Mouse (Mus musculus) olfactory bulb, adult 2 months (tissue): ENCODE data around the gene Zfhx3. TPM values are rescaled to one million over a fixed set of nuclear protein-coding genes. Genes with fewer than 3 reads are reported as not detected.

Experiments
- H3K27ac ChIP-seq: fragments of 200-500 bp; 2 replicates; pipeline ENCODE4 v1.5.1; 2012; ENCODE audit warnings: low read depth, low read length; ENCODE audit not compliant: insufficient read depth
- H3K4me1 ChIP-seq: fragments of 200-500 bp; 2 replicates; pipeline ENCODE4 v1.6.1; 2012; ENCODE audit warnings: low read length; ENCODE audit not compliant: control insufficient read depth, insufficient read depth
- H3K4me3 ChIP-seq: fragments of 200-500 bp; 2 replicates; pipeline ENCODE4 v1.5.1; 2012; ENCODE audit warnings: mild to moderate bottlenecking, low read depth, low read length, moderate library complexity; ENCODE audit not compliant: insufficient read depth
- CTCF ChIP-seq: fragments of 200-500 bp; IDR thresholded peaks from 2 replicates; pipeline ENCODE4 v1.5.1; 2012; ENCODE audit warnings: low read depth, mild to moderate bottlenecking, low read length, moderate library complexity; ENCODE audit not compliant: insufficient read depth
- POLR2A ChIP-seq: fragments of 200-500 bp; IDR thresholded peaks from 2 replicates; pipeline ENCODE4 v1.6.1; 2012; ENCODE audit warnings: mild to moderate bottlenecking, low read depth, low read length, moderate library complexity; ENCODE audit not compliant: insufficient read depth
- WGBS: fragments of 180-500 bp; shearing (Covaris S2); methylation state at CpG from one replicate; pipeline ENCODE4 v1.1.7; 2018; 5-methylcytosine and 5-hydroxymethylcytosine counted together
- polyA plus RNA-seq: library from polyadenylated mRNA; stranded (reverse); fragments of >200 nt; gene quantifications from 2 replicates; pipeline ENCODE4 v1.2.4, GENCODE M21; 2012; ENCODE audit warnings: low replicate concordance; ENCODE audit not compliant: missing spikeins, insufficient read depth, insufficient read length

Zfhx3 gene
- polyA plus RNA-seq, 1 experiment: not detected

DNA sequence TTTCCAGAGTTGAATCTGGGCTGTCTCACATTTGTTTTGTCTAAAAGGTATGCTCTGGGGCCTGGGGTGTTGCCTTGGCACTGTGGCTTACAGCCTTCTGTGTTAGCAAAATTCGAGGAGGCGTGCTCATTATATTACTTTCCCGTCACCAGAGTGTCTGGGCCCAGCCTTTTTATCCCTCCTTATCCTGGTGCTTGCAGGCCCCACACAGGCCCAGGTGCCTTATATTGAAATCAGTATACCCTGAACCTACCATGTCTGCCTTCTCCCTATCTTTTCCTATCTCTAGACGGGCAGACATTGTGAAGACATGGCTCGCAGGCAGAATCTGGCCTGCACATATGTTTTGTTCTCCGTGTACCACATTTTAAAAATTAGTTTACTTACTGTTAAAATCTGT is 797.1 kb downstream of the Zfhx3 start:
- no peak for TF ChIP-seq CTCF
- no peak for TF ChIP-seq POLR2A
- WGBS: 94% methylated on average over 6 of the region's 6 CpGs
- Histone ChIP-seq H3K27ac (no peak overlapping the region), H3K4me1 (peaks cover 4% of the 10 kb centered on the region; the same call in 1 of the 2 replicates), H3K4me3 (no peak overlapping the region)

DNA sequence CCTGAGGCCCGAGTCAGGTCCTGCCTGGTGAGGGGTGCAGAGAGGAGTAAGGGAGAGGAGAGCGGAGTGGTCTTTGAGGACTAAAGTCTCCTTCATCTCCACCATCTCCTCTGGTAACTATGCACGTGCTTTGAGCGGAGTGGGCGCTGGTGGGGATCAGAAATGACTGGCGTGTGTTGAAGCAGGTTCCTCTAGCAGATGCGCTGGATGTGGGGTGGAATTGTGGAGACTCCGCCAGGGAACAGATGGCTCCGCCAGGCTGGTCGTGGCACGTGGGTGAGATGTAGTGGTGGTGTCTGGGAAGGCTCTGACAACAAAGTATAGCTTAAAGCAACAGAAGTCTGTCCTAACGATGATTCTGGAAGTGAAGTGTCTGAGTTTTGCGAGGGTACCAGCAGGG is 798.0 kb downstream of the Zfhx3 start:
- TF ChIP-seq POLR2A (no peak), CTCF (no peak)
- WGBS: 87% methylated on average over 13 of the region's 13 CpGs
- no peak overlapping the region for H3K27ac ChIP-seq
- no peak overlapping the region for H3K4me3 ChIP-seq
- H3K4me1 ChIP-seq: peaks cover 4% of the 10 kb centered on the region; the same call in 1 of the 2 replicates

DNA sequence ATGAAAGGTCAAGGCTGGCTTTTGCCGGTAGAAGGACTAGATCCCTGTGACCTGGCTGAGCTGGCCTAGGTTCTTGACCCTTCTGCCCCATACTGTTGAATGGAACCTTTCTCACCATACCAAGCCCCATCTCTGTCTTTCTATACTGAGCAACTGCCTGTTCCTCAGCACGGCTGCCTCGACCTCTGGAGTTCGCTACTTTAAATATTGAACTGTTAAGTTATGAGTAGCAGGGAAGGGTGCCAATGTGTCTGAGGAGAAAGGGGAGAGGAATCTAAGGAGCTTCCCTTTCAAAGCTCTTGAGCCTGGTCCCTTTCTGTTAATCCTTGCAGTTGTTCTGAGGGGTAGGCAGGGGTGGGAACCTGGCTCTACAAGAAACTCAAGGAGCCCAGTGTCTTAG is 799.2 kb downstream of the Zfhx3 start:
- Histone ChIP-seq H3K4me1 (peaks cover 4% of the 10 kb centered on the region; the same call in 1 of the 2 replicates), H3K27ac (no peak overlapping the region), H3K4me3 (no peak overlapping the region)
- no peak for TF ChIP-seq POLR2A
- TF ChIP-seq CTCF: no peak
- 90% methylated on average over 4 of the region's 4 CpGs for WGBS

DNA sequence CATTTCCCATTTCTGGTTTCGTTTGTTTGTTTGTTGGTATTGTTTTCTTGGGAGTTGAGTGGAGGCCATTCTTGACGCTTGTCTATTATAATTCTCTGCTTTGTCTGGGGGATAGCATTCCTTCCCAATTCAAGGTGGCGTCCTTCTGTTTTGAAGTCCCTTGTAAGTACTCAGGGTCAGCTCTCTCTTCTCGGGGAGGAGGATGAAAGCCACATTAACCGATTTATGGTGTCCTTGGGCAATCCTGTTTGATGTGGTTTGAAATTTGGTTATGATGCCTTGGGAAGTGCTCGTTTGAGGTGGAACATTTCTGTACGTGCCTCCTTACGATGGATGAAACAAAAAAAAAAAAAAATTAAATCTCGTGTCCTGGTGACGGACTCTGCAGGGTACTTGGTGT is 800.0 kb downstream of the Zfhx3 start:
- 94% methylated on average over 10 of the region's 10 CpGs for WGBS
- no peak overlapping the region for H3K27ac ChIP-seq
- no peak overlapping the region for H3K4me3 ChIP-seq
- TF ChIP-seq CTCF (no peak), POLR2A (no peak)
- H3K4me1 ChIP-seq: peaks cover 4% of the 10 kb centered on the region; the same call in 1 of the 2 replicates

DNA sequence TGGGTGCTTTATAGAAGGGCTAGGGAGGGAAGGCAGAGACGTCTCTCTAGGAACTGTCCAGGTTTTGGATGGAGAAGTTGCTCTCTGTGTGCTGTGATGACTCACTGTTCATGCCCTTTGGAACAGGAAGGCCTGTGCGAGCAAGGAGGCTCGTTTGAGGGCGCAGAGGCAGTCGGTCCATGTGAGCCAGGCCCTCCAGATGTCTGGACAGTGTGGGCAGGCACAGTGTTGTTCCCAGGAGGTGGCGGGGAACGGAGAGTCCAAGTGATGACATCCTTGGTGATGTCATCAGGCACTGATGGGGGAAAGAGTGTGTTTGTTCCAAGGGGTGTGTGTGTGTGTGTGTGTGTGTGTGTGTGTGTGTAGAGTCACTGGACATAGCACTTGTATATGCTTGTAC is 800.8 kb downstream of the Zfhx3 start:
- 72% methylated on average over 7 of the region's 7 CpGs for WGBS
- TF ChIP-seq POLR2A (no peak), CTCF (no peak)
- H3K27ac ChIP-seq: no peak overlapping the region
- peaks cover 4% of the 10 kb centered on the region; the same call in 1 of the 2 replicates for H3K4me1 ChIP-seq
- H3K4me3 ChIP-seq: no peak overlapping the region

DNA sequence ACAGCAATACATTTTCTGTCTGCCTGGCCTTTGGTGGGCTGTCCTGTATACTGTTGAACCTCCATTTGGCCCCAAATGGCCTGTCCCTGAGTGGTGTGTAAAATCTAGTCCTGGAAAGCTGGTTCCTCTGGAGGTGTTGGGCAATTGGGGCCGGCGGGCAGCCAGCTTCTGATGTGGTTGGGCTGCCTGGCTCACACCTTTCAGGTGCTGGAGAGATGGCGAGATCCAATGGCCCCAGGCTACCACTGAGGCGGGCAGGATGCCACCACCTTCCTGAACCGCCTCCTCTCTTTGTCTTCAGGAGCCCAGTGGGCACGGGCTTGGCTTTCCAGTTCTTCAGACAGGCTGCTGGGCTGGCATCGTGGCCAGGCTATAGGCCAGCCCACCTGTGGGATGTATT is 803.1 kb downstream of the Zfhx3 start:
- 91% methylated on average over 7 of the region's 7 CpGs for WGBS
- TF ChIP-seq CTCF: no peak
- no peak for TF ChIP-seq POLR2A
- Histone ChIP-seq H3K4me3 (no peak overlapping the region), H3K27ac (no peak overlapping the region), H3K4me1 (peaks cover 4% of the 10 kb centered on the region; the same call in 1 of the 2 replicates)

DNA sequence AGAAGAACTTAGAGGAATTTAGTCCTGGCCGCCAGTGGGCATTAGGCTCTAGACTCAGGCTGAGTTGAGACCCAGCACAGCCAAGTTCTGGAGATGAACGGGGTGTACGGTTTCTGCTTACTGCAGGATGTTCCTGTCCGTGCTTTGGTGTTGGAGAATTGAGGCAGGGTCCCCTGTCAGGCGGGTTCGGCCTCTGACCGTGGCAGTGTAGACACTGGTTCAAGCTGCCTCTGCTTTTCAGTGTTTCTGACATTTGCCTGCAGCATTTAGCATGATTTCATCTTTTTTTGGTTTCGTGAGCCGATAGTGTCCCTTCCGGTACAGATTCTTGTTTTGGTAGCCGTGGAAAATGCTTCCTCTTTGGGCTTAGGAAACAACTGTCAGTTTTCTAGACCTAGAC is 805.7 kb downstream of the Zfhx3 start:
- no peak overlapping the region for H3K4me3 ChIP-seq
- 81% methylated on average over 11 of the region's 11 CpGs for WGBS
- no peak for TF ChIP-seq CTCF
- no peak for TF ChIP-seq POLR2A

DNA sequence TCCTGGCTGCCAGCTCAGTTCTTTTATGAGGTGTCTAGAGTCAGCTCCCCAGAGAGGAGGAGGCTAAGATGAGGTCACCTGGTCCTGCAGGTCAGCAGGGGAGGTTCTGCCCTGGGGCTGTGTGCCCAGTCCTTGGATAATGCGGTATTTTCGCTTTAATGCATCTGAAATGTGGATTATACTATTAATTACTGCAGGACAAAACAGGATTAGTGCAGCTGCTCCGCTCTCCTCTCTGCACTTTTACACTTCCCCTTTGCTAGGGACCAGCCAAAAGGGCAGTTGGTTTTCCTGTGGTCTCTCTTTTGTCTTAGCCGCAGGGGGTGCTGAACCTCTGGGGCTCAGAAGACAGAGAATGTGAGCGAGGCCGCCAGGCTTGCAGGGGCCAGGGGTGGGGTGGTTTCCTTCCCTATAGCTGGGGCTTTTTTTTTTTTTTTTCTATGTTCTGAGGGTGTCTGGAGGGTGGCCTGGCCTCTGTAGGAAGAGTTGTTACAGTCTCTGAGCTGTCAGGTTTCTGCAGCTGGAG is 806.5 kb downstream of the Zfhx3 start:
- 61% methylated on average over 6 of the region's 6 CpGs for WGBS
- Histone ChIP-seq H3K27ac (no peak overlapping the region), H3K4me1 (no peaks in the 10 kb centered on the region)

More for the DNA sequence above, 805.7 kb downstream of the Zfhx3 start:
- Histone ChIP-seq H3K4me1 (peaks cover 2% of the 10 kb centered on the region; the same call in 1 of the 2 replicates), H3K27ac (no peak overlapping the region)

DNA sequence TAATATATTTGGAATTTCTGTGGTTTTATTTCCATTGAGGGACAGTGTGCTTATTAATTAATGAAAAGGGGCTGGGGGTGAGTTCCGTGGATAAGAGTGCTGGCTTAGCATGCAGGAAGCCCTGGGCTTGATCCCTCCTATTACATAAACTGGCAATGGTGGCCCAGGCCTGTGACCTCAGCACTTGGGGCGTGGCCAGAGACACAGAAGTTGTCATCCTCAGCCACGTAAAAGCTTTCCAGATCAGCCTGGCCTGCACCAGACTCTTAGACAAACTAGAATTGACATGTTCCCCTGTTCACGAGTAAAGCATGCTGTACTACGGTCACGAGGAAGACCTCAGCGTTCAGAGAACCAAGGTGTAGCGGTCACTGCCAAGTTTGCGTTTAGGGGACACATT is 808.4 kb downstream of the Zfhx3 start:
- H3K4me1 ChIP-seq: peaks cover 3% of the 10 kb centered on the region
- no peak overlapping the region for H3K4me3 ChIP-seq
- no peak overlapping the region for H3K27ac ChIP-seq
- WGBS: 96% methylated on average over 9 of the region's 9 CpGs
- TF ChIP-seq CTCF (no peak), POLR2A (no peak)

More for the DNA sequence above, 806.5 kb downstream of the Zfhx3 start:
- no peak overlapping the region for H3K4me3 ChIP-seq
- TF ChIP-seq POLR2A: no peak
- TF ChIP-seq CTCF: no peak
